Mouse (Mus musculus) urinary bladder, adult 2 months (tissue): ENCODE measurements around the gene Bloc1s5. TPM values are rescaled to one million over a fixed set of nuclear protein-coding genes. Genes with fewer than 3 reads are reported as not detected.
"Not testable (repeated sequence)": the region's sequence is repeated elsewhere in the genome, so short reads cannot be mapped to it uniquely, and the experiment has no call there.

ENCODE experiments used
- DNase-seq: peaks from one replicate; pipeline ENCODE4 v3.0.0; 2022; ENCODE audit warnings: low spot score
- polyA plus RNA-seq: library from polyadenylated mRNA; depleted of rRNA; stranded (reverse); fragments of >200 nt; gene quantifications from 2 replicates; pipeline ENCODE4 v1.2.3, GENCODE M21; 2012

The Bloc1s5 gene
- polyA plus RNA-seq, 1 experiment: 7.3 TPM

DNA sequence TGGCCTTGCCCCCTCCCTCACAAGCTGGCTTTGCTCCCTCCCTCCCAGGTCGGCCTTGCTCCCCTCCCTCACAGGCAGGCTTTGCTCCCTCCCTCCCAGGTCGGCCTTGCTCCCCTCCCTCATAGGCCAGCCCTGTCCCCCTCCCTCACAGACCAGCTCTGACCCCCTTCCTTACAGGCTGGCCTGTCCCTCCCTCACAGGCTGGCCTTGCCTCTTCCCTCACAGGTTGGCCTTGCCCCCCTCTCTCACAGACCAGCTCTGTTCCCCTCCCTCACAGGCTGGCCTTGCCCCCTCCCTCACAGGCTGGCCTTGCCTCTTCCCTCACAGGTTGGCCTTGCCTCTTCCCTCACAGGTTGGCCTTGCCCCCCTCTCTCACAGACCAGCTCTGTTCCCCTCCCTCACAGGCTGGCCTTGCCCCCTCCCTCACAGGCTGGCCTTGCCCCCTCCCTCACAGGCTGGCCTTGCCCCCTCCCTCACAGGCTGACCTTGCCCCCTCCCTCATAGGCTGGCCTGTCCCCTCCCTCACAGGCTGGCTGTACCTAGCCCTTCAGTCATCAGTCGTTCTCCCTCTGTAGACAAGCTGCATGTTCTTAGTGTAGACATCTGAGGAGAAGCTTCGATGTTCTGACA lies 16.8 kb downstream of the Bloc1s5 start:
- DNase-seq: not testable (repeated sequence)

DNA sequence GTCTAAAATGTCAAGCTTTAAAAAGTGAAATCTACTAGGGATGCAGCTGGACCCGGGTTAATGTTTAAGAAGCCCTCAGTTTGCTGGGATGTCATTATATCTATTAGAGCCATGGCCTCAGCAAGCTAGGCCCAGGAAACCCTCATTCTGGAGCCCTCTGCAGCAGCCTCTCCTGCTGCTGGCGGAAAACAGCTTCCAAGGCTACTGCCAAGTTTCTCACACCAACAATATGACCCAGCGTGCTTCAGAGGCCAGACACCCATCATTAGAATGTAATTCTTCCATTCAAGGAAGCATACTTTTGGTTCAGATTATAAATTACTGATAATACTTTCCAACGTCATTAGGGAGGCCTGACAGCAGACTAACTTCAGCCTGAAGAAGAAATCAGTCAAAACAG lies 18.0 kb downstream of the Bloc1s5 start:
- no peak for DNase-seq

DNA sequence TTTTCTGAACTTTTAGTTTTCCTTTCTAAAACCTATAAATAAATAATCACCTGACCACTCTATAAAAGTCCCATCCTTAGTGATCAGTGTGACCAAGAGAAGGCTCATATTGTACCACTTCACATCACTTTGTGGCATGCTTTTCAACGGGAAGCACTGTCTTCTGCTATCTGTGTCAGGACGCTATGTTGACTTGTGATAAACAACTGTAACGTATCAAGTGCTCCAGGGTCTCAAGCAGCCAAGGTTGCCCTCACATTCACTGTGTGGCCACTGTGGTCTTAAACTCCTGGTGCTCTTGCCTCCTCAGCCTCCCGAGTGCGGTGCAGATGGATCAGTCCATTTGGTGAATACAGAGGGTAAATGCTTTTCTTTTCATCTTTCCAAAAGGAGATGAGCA lies 19.3 kb downstream of the Bloc1s5 start:
- no peak for DNase-seq

DNA sequence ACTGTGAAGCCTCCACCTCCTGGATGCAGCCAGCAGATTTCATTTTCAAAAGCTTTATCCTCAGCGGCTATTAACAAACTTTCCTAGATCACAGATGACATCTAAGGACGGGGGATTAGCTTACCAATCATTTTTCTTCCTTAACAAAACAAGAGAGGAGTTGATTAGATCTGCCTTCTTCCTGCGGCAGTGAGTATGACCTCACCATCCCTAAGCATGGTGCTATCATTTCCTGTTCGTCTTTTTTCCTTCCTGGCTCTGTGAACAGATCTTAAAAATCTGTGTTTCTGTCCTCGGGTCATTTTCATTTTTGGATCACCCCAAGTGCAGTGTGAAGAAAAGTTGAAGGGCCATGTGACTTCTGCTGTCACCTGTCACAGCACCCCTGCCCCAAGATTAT lies 20.6 kb downstream of the Bloc1s5 start:
- DNase-seq: no peak

DNA sequence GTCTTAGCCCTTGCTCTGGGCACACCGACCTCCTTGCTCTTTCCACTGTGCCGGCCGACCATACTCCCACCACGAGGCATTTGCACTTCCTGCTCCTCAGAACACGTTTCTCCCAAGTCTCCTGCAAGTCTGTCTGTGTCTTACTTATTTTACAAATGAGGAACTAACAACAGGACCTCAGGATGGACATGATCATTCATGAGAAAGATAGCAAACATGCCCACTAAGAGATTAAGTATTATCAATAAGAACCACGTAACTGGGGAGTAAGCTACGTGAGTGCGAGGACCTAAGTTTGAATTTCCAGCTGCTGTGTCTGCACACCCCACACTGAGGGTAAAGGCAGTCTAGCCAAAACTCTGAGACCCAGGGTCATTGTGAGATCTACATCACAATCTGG lies 21.3 kb downstream of the Bloc1s5 start:
- DNase-seq: no peak

DNA sequence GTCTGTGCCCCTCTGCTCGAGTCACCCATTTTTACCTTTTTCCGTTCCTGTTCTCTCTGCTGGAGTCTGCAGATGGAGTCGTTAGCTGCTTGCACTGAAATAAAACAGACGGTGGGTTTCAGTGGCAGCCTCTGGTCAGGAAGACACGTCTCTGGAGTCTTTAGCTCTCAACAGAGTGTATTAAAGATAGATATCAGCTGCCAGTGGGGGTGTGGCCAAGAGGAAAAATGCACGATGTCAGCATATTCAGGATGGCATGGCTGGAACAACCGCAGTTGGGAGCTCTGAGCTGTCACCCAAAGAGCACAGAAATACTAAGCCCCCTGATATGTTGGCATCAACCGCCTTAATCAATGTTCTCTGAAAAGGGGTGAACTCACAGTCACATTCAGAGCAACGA lies 22.3 kb downstream of the Bloc1s5 start:
- no peak for DNase-seq

DNA sequence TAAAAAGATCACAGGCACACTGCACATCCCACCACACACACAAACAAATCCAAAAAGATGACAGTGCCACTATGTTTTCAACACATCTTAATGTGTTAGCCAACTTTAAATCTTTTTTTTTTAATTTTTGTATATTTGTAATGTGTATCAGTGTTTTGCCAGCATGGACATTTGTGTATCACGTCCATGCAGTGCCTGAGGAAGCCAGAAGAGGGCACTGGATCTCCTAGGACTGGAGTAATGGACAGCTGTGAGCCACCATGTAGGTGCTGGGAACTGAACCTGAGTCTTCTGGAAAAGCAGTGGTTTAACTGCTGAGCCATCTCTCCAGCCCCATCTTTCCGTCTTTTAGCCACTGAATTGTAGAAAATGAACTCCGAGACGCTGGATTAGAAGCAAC lies 22.7 kb downstream of the Bloc1s5 start:
- DNase-seq: no peak

DNA sequence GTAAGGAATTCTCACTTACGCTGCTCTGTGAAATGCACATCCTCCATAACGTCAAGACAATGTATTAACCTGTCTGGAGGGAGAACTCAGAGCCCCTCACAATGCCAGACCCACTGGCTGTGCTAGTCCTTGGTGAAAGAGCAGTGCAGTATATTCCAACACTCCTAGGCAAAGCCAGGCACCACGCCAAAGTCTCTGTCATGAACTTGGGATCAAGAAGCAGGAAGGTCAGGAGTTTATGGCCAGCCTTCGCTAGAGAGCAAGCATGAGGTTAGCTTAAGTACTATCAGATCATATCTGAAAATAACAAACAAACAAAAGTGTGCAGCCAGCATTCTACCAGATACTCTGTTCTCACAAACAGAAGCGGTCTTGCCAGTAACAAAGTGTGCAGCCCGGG lies 24.6 kb downstream of the Bloc1s5 start:
- DNase-seq: no peak

DNA sequence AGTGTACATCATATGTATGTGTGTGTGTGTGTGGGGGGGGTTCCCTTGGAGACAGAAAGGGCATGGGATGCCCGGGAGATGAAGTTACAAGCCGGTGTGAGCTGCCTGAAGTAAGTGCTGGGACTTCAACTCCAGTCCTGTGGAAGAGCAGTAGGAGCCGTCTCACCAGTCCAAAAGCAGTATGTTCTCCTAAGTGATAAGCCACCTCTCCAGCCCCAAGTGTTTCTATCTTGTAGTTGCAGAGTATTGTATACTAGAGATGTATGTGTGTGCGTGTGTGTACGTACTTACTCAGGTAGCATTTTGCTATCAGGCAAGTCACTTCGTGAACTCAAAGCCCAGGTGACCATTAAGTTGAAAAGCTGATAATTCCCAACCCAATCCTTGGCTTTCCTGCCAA lies 27.8 kb downstream of the Bloc1s5 start:
- no peak for DNase-seq

DNA sequence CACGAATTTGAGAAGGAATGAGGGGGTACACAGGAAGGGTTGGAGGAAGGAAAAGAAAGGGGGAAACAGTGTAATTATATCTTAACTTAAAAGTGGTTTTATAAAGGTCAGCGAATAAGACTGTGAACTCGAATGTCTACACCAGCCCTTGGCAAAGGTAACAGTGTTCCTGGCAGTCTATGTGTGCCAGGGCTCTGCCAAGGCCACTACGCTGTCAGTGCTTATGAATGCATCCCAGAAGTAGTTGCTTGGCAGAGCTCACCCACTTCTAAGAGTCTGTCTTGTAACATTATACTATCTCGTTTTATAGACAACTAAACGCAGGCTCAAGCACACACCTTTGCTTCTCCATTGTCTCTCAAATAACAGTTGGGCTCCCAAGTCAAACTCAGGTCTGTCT lies 29.6 kb downstream of the Bloc1s5 start:
- no peak for DNase-seq

DNA sequence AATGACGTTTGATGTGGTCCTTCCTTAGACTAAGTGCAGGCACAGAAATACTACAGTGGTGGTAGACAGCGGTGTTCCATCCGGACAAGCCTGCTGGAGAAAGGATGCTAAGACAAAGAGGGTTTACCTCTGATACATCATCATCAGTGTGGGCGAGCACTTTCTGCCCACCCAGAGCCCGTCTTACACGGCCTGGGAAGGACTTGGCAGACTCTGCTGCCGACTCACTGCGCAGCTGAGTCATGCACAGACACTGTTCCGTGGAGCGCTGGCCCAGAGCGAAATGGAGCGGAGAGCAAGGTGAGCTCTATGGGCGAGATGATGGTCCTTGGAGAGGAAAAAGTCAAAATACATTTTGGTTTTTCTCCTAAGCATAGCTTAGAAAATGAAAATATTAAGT lies 31.9 kb downstream of the Bloc1s5 start:
- DNase-seq: no peak

DNA sequence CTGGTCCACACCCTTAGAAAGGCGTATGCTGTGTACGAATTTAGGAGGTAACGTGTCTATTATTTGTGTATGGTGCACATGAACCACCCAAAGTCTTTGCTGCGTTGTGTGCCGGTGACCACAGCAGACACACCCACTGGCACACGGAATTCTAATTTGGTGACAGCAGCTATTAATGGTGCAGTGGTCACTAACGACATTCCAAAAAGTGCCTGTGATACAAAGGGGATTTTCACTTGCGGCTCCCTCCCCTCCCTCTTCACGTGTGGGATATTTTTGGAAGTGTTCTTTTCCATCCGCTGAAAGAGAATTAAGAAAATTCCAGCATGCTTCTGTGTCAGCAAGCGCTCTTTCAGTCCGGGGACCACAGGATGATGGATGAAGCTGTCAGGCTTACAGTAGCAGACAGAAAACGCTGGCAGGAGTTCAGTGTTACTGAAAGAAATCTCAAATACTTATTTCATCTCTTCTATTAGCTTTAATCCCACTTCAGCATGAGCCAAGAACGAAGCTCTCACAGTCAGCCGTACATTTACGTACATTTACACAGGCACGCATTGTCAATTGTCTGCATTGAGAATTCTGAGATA lies 32.6 kb downstream of the Bloc1s5 start:
- no peak for DNase-seq

DNA sequence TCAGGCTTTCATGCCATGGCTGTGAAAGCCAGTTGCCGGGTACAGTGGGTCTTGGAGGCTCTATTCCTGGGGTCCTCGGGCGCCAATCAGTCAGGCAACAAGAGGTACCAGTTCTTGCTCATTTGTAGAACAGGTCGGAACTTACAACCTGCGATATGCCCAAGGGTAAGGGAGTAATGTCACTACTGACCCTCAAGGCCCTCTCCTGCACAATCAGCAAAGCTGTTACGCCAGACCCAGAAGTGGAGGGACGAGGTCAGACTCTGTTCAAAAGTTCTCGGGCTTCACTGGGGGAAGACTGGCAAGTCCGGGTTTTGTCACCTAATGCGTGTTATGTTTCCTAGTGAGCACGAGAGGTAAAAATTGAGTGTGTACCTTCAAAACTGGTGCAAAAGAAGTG lies 34.1 kb downstream of the Bloc1s5 start:
- no peak for DNase-seq

DNA sequence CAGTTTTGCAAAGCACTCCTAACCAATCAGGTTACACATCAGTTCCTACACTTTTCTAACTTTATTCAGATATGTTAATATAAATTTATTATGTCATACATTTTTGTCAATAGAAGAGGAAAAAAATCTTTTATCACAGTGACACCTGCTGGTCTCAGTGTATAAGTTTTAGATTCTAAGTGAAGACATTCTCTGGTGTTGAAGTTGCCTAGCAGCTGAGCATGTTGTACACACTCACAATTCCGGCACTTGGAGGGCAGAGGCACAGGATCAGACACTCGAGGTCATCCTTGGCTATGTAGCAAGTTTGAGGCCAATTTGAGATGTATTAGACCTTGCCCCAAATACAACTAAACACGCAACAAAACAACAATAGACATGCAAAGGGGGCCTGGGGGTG lies 37.8 kb downstream of the Bloc1s5 start:
- no peak for DNase-seq

DNA sequence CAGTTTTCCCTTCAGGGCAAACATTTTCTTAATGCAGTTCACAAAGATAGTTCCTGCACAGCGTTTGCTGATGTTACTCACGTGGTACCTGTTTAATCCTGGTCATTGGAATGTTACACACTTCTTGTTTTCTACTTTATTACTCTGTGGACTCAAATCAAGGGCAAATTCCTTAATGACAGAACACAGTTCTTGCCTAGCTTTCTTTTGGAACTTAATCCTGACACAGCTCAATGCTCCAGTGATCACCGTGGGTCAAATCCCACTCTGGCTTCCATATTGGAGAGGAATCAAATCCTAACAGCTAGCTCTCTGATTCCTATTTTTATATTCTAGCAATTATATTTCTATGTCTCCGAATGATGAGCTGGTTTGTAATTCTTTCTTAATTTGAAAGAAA lies 38.4 kb downstream of the Bloc1s5 start:
- no peak for DNase-seq

DNA sequence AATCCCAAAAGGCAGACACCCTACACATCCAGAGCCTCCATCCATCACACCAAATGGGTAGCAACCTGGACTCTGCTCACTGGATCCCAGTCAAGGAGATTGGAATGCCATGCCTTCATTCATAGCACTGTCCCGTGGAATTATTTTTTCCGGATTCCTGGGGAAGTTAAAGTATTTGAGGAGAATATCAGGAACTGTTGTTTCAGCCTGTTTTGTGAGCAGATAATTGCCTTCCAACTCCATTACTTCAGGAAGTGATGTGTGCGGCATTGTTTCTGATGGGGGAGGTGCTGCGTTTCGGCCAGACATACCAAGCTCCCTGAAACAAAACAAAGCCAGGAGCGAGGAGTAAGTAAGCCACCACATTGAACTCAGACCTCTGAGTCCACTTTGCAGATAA lies 41.8 kb downstream of the Bloc1s5 start:
- DNase-seq: no peak

DNA sequence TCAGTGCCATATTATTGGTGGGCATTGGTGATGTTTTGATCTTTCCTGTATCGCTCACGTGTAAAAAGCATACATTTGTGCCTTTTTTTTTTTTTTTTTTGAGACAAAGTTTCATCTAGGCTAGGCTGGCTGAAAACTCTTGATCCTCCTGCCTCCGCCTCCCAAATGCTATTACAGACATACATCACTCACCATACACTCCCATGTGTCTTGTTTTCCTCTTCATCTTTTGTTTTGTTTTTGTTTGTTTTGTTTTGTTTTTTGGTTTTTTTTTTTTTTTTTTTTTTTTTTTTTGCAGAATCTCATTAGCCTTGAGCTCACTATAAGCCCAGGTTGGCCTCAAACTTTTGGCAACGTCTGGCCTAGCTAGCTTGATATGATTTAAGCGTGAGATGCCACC lies 47.6 kb downstream of the Bloc1s5 start:
- DNase-seq: no peak

DNA sequence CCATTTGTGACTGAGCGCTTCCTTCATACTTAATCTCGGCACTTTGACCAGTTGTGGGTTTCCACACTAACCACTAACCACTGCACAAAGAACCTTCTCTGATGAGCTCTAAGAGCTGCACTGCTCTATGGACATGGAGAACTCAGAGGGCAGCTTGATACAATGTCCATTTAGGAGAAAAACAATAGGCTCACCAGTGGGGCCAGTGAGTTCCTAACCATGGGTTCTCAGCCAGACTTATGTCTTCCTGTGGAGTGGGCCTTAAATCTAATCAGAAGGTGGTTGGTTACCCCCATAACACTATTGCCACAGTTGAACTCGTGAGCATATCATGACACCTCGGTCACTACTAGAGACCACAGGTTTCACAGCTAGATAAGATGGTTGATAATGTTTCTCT lies 48.5 kb downstream of the Bloc1s5 start:
- DNase-seq: no peak

DNA sequence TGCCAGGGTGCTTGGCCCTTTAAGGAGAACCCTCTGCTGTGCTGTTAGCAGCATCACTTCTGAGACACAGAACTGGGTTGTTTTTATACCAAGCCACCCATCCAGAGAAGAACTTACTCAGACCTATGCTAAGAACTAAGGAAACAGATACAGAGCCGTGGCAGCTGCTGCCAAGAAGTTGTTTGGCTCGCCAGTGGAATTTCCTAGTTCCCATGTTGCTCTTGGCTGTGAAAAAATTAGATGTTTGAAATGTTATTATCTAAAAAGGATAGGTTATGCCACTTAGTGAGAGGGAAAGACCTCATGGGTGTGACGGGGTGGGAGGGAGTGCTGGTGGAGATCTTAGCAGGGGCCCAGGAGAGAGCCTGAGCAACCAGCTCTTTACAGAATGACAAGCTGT lies 52.1 kb downstream of the Bloc1s5 start:
- no peak for DNase-seq

DNA sequence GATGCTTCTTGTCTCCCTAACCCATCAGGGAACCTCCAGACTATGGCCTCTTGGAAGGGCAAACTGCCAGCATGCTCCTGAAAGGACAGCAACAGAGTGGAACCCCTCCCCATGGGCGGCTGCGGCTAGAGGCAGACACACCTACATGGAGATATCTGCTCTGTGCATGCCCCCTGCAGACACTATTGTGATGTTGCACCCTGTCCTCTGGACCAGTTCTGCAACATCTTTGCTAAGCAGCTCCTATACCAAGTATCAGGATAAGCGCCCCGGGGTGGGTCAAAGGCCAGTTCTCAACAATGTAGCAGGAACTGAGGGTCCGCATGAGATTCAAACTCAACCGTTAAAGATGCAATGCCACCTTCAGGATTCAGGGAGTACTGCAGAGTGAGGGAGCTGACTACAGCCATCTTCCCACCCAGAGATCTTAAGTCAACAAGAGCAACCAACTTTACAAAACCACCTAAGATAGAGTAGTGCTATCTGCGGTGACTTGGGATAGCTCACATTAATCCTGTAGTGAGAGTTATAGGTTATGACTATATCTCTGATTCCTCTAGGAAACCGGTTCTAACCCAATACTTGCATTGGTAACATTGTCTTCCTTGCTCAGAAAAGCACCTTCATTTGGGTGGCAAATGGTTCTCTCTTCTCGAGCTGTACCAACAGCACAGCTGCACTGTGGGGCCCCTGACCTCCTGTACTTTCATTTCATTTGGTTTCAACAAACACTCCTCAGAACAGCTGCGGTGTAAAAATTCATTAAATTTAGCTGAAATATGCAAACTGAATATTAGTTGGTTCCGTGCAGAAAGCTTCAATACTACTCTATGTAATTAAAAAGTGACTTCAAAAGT lies 54.1 kb downstream of the Bloc1s5 start:
- DNase-seq: peak; percentile 33

DNA sequence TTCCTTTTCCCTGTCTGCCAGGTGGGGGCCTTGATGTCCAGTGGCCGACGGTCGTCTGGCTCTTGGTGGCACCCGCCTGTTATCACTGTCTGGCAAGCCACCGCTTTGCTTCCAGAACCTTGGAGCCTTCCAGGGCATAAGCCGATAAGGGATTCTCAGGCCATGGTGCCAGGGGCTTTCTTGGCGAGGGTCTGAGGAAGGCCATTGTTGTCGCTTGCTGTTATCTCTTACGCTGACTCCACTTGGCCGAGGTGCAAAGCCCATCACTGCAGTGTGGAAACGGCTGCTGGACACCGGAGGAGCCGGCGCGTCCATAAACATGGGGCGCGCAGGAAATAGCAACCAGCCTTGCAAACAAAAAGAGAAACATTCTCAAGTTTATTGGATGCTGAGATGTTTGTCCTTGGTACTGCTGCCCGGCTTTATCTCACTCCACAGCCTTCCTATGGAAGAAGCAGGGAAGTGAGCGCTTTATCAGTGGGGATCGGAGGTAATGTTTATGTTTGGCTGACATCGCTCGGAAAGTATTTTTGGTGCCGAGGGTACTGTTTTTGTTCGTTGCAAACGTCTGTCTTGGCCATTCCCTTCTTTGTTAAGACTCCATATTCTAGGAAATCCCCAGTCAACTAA lies 54.8 kb downstream of the Bloc1s5 start:
- no peak for DNase-seq

DNA sequence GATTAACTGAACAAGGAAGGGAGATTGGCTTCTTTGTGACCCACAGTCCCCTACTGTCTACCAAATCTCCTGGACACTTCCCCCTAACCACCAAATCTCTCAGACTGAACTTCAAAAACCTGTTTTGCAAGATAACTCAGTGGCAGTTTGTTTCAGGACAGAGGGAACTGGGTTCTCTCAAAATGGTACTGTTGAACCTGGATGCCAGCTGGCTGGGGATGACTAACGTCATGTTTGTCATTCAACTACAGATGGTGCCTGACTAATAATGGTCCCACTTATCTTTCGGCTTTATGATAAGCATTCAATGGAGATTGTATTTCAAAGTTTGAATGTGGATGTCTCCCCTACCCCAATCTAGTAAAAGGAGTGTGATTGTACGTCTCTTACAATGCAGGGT lies 60.2 kb downstream of the Bloc1s5 start:
- DNase-seq: no peak

DNA sequence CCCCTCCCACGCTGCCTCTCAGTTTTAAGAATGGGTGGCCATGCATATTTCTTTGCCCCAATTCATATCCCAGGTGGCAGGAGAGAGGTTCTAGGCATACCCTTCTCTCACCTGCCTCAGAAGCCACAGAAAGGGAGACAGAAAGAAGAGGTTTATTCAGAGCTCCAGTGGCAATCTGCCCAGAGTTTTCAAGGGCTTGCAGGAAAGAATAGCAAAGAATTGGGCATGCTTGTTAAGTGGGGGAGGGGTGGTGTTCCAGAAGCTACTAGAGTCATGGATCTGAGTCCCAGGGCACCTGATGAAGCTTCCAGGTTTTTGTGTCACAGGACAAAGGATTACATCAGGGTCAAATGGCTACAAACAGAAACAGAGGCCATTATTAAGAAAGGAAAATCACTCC lies 61.6 kb downstream of the Bloc1s5 start:
- DNase-seq: no peak
